Mouse (Mus musculus) cerebellum, adult 2 months (tissue): ENCODE results near the gene Abraxas2.
A peak's percentile ranks its signal among the peaks of the same experiment; 100 is the strongest.

ENCODE experiments used
- CTCF ChIP-seq: fragments of 200-500 bp; IDR thresholded peaks from 2 replicates; pipeline ENCODE4 v1.5.1; 2011; ENCODE audit warnings: low read depth, mild to moderate bottlenecking, control low read depth, low read length, moderate library complexity, borderline replicate concordance; ENCODE audit not compliant: insufficient read depth
- POLR2A ChIP-seq: fragments of 200-500 bp; IDR thresholded peaks from 2 replicates; pipeline ENCODE4 v1.6.1; 2011; ENCODE audit warnings: low read length, control low read depth, borderline replicate concordance; ENCODE audit not compliant: insufficient read depth

GRCm38 (mm10) chr7:132892311-132892661 is 33.3 kb downstream of the Abraxas2 start:
- TF ChIP-seq POLR2A (peak; percentile 35; the same call in 1 of the 2 replicates), CTCF (no peak)
